In the genomic region with DNA sequence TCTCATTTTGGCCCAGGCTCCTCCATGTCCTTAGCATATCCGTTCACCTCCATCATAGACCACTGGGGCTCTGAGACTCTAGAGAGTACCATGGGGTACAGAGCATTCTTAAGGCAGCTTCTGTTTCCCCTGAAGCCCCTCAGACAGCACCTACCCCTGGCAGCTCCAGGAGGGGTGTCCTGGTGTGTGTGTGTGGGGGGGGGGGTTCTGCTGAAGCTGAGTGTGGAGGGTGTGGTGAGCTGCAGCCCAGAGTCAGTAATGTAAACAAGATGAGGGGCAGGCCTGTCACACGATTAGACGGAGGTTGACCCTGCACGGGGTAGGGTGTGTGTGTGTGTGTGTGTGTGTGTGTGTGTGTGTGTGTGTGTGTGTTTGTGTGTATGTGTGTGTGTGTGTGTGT, we compare ENCODE assay signal across 10 mouse cellular contexts. TPM values are rescaled to one million over a fixed set of nuclear protein-coding genes. Genes with fewer than 3 reads are reported as not detected.
DNase-seq lines count a peak whose midpoint lies in the region; ATAC-seq and TF ChIP-seq lines count a peak whose summit lies in the region.
"Had no signal": no experiment of that assay in that cellular context is flagged by ENCODE, and none has a peak within 500 bp of the region (broad histone marks: within the 10 kb centered on the region; RNA-seq: fewer than 3 reads in every experiment).

No protein-coding gene starts in this region.

- H3K36me3 ChIP-seq in hindbrain, embryonic 10.5 days: no peaks in the 10 kb centered on the region
- no peaks in the 10 kb centered on the region for H3K36me3 ChIP-seq in hindbrain, embryonic 16.5 days (ENCODE audit: control insufficient read depth, insufficient read depth, low read length)
- no peaks in the 10 kb centered on the region for H3K36me3 ChIP-seq in embryonic facial prominence, embryonic 14.5 days (ENCODE audit: control insufficient read depth, insufficient read depth, low read length)
- peaks cover 79% of the 10 kb centered on the region for H3K36me3 ChIP-seq in liver, embryonic 12.5 days

- ATAC-seq in hindbrain, embryonic 16.5 days: no peak
- peak; percentile 41; the same call in 1 of the 2 replicates for ATAC-seq in embryonic facial prominence, embryonic 14.5 days (ENCODE audit: low read depth)
- ATAC-seq in liver, embryonic 12.5 days: peak; percentile 72

- peak overlapping the region; percentile 42 for H3K27ac ChIP-seq in hindbrain, embryonic 10.5 days
- no peak overlapping the region for H3K27ac ChIP-seq in hindbrain, embryonic 16.5 days (ENCODE audit: low read depth, low read length)
- peak overlapping the region; percentile 70 for H3K27ac ChIP-seq in bone marrow, adult 2 months (ENCODE audit: control insufficient read depth, insufficient read depth, low read depth, low read length, poor library complexity)
- H3K27ac ChIP-seq in embryonic facial prominence, embryonic 14.5 days (replicated peaks; ENCODE audit: low read depth, low read length): no peak overlapping the region
- H3K27ac ChIP-seq in liver, embryonic 12.5 days: peak overlapping the region; percentile 96

- no peak for TF ChIP-seq POLR2A in bone marrow, adult 2 months (IDR thresholded peaks at IDR 0.05; ENCODE audit: borderline replicate concordance, control insufficient read depth, low read depth, low read length)

- DNase-seq in hindbrain, embryonic 10.5 days (ENCODE audit: low spot score): no peak
- DNase-seq in embryonic facial prominence, embryonic 14.5 days (ENCODE audit: low spot score): no peak
- DNase-seq in layer of hippocampus, postnatal 10 days (ENCODE audit: low spot score in 2 of 2): no peak
- DNase-seq in thymus, postnatal 4 days: no peak
- DNase-seq: cerebellum, postnatal 10 days; left cerebral cortex, postnatal 4 days had no signal

- no peak overlapping the region for H3K9ac ChIP-seq in hindbrain, embryonic 16.5 days (ENCODE audit: low read depth, low read length)
- no peak overlapping the region for H3K9ac ChIP-seq in embryonic facial prominence, embryonic 14.5 days (ENCODE audit: low read depth, low read length)
- H3K9ac ChIP-seq in liver, embryonic 12.5 days: peak overlapping the region; percentile 69

- H3K4me1 ChIP-seq in hindbrain, embryonic 10.5 days (replicated peaks): peaks cover 34% of the 10 kb centered on the region
- H3K4me1 ChIP-seq in hindbrain, embryonic 16.5 days (ENCODE audit: control insufficient read depth, insufficient read depth, low read depth, low read length): peaks cover 3% of the 10 kb centered on the region; the same call in 1 of the 2 replicates
- H3K4me1 ChIP-seq in bone marrow, adult 2 months (ENCODE audit: control insufficient read depth, insufficient read depth, low read length): peaks cover 3% of the 10 kb centered on the region; the same call in 1 of the 2 replicates
- peaks cover 5% of the 10 kb centered on the region; the same call in 1 of the 2 replicates for H3K4me1 ChIP-seq in embryonic facial prominence, embryonic 14.5 days (ENCODE audit: control insufficient read depth, insufficient read depth, low read length)
- H3K4me1 ChIP-seq in liver, embryonic 12.5 days: peaks cover 86% of the 10 kb centered on the region

- H3K9me3 ChIP-seq in hindbrain, embryonic 10.5 days: no peaks in the 10 kb centered on the region
- H3K9me3 ChIP-seq in hindbrain, embryonic 16.5 days (ENCODE audit: control insufficient read depth, low read length): no peaks in the 10 kb centered on the region
- no peaks in the 10 kb centered on the region for H3K9me3 ChIP-seq in embryonic facial prominence, embryonic 14.5 days (ENCODE audit: control insufficient read depth, low read length)
- H3K9me3 ChIP-seq in liver, embryonic 12.5 days (replicated peaks): no peaks in the 10 kb centered on the region

- H3K27me3 ChIP-seq in hindbrain, embryonic 10.5 days (ENCODE audit: insufficient read depth, poor library complexity, severe bottlenecking): no peaks in the 10 kb centered on the region; the same call in none of the 2 replicates
- no peaks in the 10 kb centered on the region for H3K27me3 ChIP-seq in hindbrain, embryonic 16.5 days (replicated peaks; ENCODE audit: control insufficient read depth, insufficient read depth, low read length)
- no peaks in the 10 kb centered on the region for H3K27me3 ChIP-seq in embryonic facial prominence, embryonic 14.5 days (replicated peaks; ENCODE audit: control insufficient read depth, insufficient read depth, low read length)
- 0 out of 2 replicates have a peak, but pooled peaks cover 4% of the 10 kb centered on the region for H3K27me3 ChIP-seq in liver, embryonic 12.5 days (replicated peaks)

- H3K4me2 ChIP-seq in hindbrain, embryonic 16.5 days (ENCODE audit: low read length): no peak overlapping the region
- H3K4me2 ChIP-seq in embryonic facial prominence, embryonic 14.5 days (ENCODE audit: low read depth, low read length): no peak overlapping the region
- peak overlapping the region; percentile 64 for H3K4me2 ChIP-seq in liver, embryonic 12.5 days

- no peak overlapping the region for H3K4me3 ChIP-seq in hindbrain, embryonic 10.5 days
- no peak overlapping the region for H3K4me3 ChIP-seq in hindbrain, embryonic 16.5 days (ENCODE audit: low read length)
- H3K4me3 ChIP-seq in bone marrow, adult 2 months (replicated peaks; ENCODE audit: control insufficient read depth, low read depth, low read length): no peak overlapping the region
- no peak overlapping the region for H3K4me3 ChIP-seq in embryonic facial prominence, embryonic 14.5 days (ENCODE audit: low read depth, low read length)
- H3K4me3 ChIP-seq in liver, embryonic 12.5 days: no peak overlapping the region
- H3K4me3 ChIP-seq: myocyte had no signal

- TF ChIP-seq CTCF in bone marrow, adult 2 months (IDR thresholded peaks at IDR 0.05; ENCODE audit: control insufficient read depth, insufficient read depth, low read length): no peak

- 36% methylated on average over 4 of the region's 4 CpGs for WGBS in hindbrain, embryonic 10.5 days
- WGBS in hindbrain, embryonic 16.5 days: 36% methylated on average over 4 of the region's 4 CpGs
- 68% methylated on average over 4 of the region's 4 CpGs for WGBS in bone marrow, adult 2 months
- WGBS in embryonic facial prominence, embryonic 14.5 days: 39% methylated on average over 4 of the region's 4 CpGs
- WGBS in liver, embryonic 12.5 days (ENCODE audit: insufficient replicate concordance): 16% methylated on average over 4 of the region's 4 CpGs

RNA-seq across cellular contexts. Expression of a gene that starts 18.5 kb away (rescaled TPM):
- 3.8 and 5.8 TPM in 2 replicates for polyA plus RNA-seq in hindbrain, embryonic 10.5 days (2016; fragmentation: Nextera tagmentation; extraction: Ambion mirVana)
- 5.7 and 7.7 TPM in 2 replicates for polyA plus RNA-seq in hindbrain, embryonic 16.5 days (2015; fragmentation: Nextera tagmentation; extraction: Ambion mirVana)
- polyA plus RNA-seq in bone marrow, adult 2 months (2011; ENCODE audit: insufficient read depth, insufficient read length, low replicate concordance, missing spikeins): 41.2 and 43.5 TPM in 2 replicates
- 6.2 and 6.8 TPM in 2 replicates for polyA plus RNA-seq in embryonic facial prominence, embryonic 14.5 days (2014; fragmentation: Nextera tagmentation; extraction: Ambion mirVana)
- 26.5 and 31.5 TPM in 2 replicates for polyA plus RNA-seq in liver, embryonic 12.5 days (2016; fragmentation: Nextera tagmentation; extraction: Ambion mirVana)
- total RNA-seq in layer of hippocampus, postnatal 10 days (2021): 1 to 10 TPM; 2.0 to 2.3 TPM

Comparison
In these comparisons a context has a peak if more than half of its experiments do, and no peak if none do; other contexts are left out.
1. H3K27ac ChIP-seq: peak in hindbrain, embryonic 10.5 days (single experiment), bone marrow, adult 2 months (single experiment) and liver, embryonic 12.5 days (single experiment); none in hindbrain, embryonic 16.5 days (single experiment) and embryonic facial prominence, embryonic 14.5 days (single experiment).